9 mouse cellular contexts compared by ENCODE assay signal in genomic region chr3:88535527-88535926, GRCm38 (mm10). TPM values are rescaled to one million over a fixed set of nuclear protein-coding genes. Genes with fewer than 3 reads are reported as not detected.
DNase-seq lines count a peak whose midpoint lies in the region; ATAC-seq lines count a peak whose summit lies in the region.
"Had no signal": no experiment of that assay in that cellular context is flagged by ENCODE, and none has a peak within 500 bp of the region (broad histone marks: within the 10 kb centered on the region; RNA-seq: fewer than 3 reads in every experiment).

No protein-coding gene starts in this region.

- H3K36me3 ChIP-seq in heart, embryonic 12.5 days, result peaks cover 43% of the 10 kb centered on the region
- H3K36me3 ChIP-seq in embryonic facial prominence, embryonic 13.5 days, result peaks cover 49% of the 10 kb centered on the region
- H3K36me3 ChIP-seq in intestine, embryonic 15.5 days, result peaks cover 22% of the 10 kb centered on the region
- peaks cover 54% of the 10 kb centered on the region for H3K36me3 ChIP-seq in midbrain, embryonic 14.5 days (ENCODE audit: control insufficient read depth, insufficient read depth, low read length)

- no peak for ATAC-seq in heart, embryonic 12.5 days (ENCODE audit: insufficient number of reproducible peaks, low FRiP score)
- no peak for ATAC-seq in embryonic facial prominence, embryonic 13.5 days (ENCODE audit: insufficient number of reproducible peaks, insufficient read depth, low FRiP score, low TSS enrichment, low read depth)
- ATAC-seq in intestine, embryonic 15.5 days, result no peak
- ATAC-seq in midbrain, embryonic 14.5 days (ENCODE audit: low FRiP score, low TSS enrichment), result no peak
- ATAC-seq in erythroid progenitor cell, adult 5-6 weeks (replicated peaks; ENCODE audit: low FRiP score, poor library complexity, severe bottlenecking), result no peak

- no peaks in the 10 kb centered on the region for H3K27me3 ChIP-seq in heart, embryonic 12.5 days (replicated peaks)
- H3K27me3 ChIP-seq in embryonic facial prominence, embryonic 13.5 days, result no peaks in the 10 kb centered on the region
- no peaks in the 10 kb centered on the region for H3K27me3 ChIP-seq in intestine, embryonic 15.5 days (replicated peaks)
- H3K27me3 ChIP-seq in midbrain, embryonic 14.5 days (ENCODE audit: control insufficient read depth, insufficient read depth, low read length), result no peaks in the 10 kb centered on the region

- peak overlapping the region; percentile 88 for H3K4me2 ChIP-seq in heart, embryonic 12.5 days
- peak overlapping the region; percentile 84 for H3K4me2 ChIP-seq in embryonic facial prominence, embryonic 13.5 days
- peak overlapping the region; percentile 82 for H3K4me2 ChIP-seq in intestine, embryonic 15.5 days (replicated peaks)
- H3K4me2 ChIP-seq in midbrain, embryonic 14.5 days (ENCODE audit: low read length), result peak overlapping the region; percentile 98

- H3K9ac ChIP-seq in heart, embryonic 12.5 days, result peak overlapping the region; percentile 97
- H3K9ac ChIP-seq in embryonic facial prominence, embryonic 13.5 days, result peak overlapping the region; percentile 99
- peak overlapping the region; percentile 93 for H3K9ac ChIP-seq in intestine, embryonic 15.5 days
- peak overlapping the region; percentile 98 for H3K9ac ChIP-seq in midbrain, embryonic 14.5 days (replicated peaks; ENCODE audit: low read length)

- no peaks in the 10 kb centered on the region for H3K9me3 ChIP-seq in heart, embryonic 12.5 days (replicated peaks)
- no peaks in the 10 kb centered on the region for H3K9me3 ChIP-seq in embryonic facial prominence, embryonic 13.5 days
- no peaks in the 10 kb centered on the region for H3K9me3 ChIP-seq in intestine, embryonic 15.5 days
- no peaks in the 10 kb centered on the region for H3K9me3 ChIP-seq in midbrain, embryonic 14.5 days (ENCODE audit: control insufficient read depth, low read length)

- DNase-seq in heart, adult 8-10 months (ENCODE audit: low spot score), result no peak
- DNase-seq in midbrain, embryonic 14.5 days, result peak; percentile 17
- no peak for DNase-seq in gastrocnemius, adult 18-20 months (ENCODE audit: low spot score)
- DNase-seq in embryo, embryonic 11 days, result no peak
- DNase-seq: adrenal gland, postnatal 36 days had no signal

- peak overlapping the region; percentile 83 for H3K4me3 ChIP-seq in heart, embryonic 12.5 days
- peak overlapping the region; percentile 78 for H3K4me3 ChIP-seq in embryonic facial prominence, embryonic 13.5 days
- peak overlapping the region; percentile 56; the same call in 1 of the 2 replicates for H3K4me3 ChIP-seq in intestine, embryonic 15.5 days (replicated peaks)
- H3K4me3 ChIP-seq in midbrain, embryonic 14.5 days (replicated peaks; ENCODE audit: low read depth, low read length), result peak overlapping the region; percentile 52

- H3K4me1 ChIP-seq in heart, embryonic 12.5 days (replicated peaks), result peaks cover 68% of the 10 kb centered on the region
- peaks cover 64% of the 10 kb centered on the region for H3K4me1 ChIP-seq in embryonic facial prominence, embryonic 13.5 days
- H3K4me1 ChIP-seq in intestine, embryonic 15.5 days (replicated peaks), result peaks cover 57% of the 10 kb centered on the region
- peaks cover 61% of the 10 kb centered on the region for H3K4me1 ChIP-seq in midbrain, embryonic 14.5 days (ENCODE audit: control insufficient read depth, insufficient read depth, low read length)

- 65% methylated on average over 4 of the region's 4 CpGs for WGBS in heart, embryonic 12.5 days
- 27% methylated on average over 4 of the region's 4 CpGs for WGBS in embryonic facial prominence, embryonic 13.5 days
- 56% methylated on average over 4 of the region's 4 CpGs for WGBS in intestine, embryonic 15.5 days
- 23% methylated on average over 4 of the region's 4 CpGs for WGBS in midbrain, embryonic 14.5 days

- H3K27ac ChIP-seq in heart, embryonic 12.5 days (ENCODE audit: poor library complexity, severe bottlenecking), result 0 out of 2 replicates have a peak overlapping the region, but pooled peaks have one; percentile 23
- H3K27ac ChIP-seq in embryonic facial prominence, embryonic 13.5 days, result peak overlapping the region; percentile 99
- no peak overlapping the region for H3K27ac ChIP-seq in intestine, embryonic 15.5 days
- peak overlapping the region; percentile 72 for H3K27ac ChIP-seq in midbrain, embryonic 14.5 days (replicated peaks; ENCODE audit: low read depth, low read length)

RNA-seq across cellular contexts. Expression of gene Mex3a, which starts 3.3 kb away (rescaled TPM):
- 11.8 and 13.9 TPM in 2 replicates for polyA plus RNA-seq in heart, embryonic 12.5 days (2016; fragmentation: Nextera tagmentation; extraction: Ambion mirVana)
- under 1 TPM; 0.28 to 0.44 (median 0.33) TPM for total RNA-seq in heart, adult 8-10 months (2022)
- polyA plus RNA-seq in embryonic facial prominence, embryonic 13.5 days (2015; fragmentation: Nextera tagmentation; extraction: Ambion mirVana), result 32.2 and 33.4 TPM in 2 replicates
- 9.6 and 11.2 TPM in 2 replicates for polyA plus RNA-seq in intestine, embryonic 15.5 days (2015; fragmentation: Nextera tagmentation; extraction: Ambion mirVana)
- 50.8 and 51.8 TPM in 2 replicates for polyA plus RNA-seq in midbrain, embryonic 14.5 days (2014; fragmentation: Nextera tagmentation; extraction: Ambion mirVana)
- under 1 TPM; 0.17 to 0.18 TPM for total RNA-seq in gastrocnemius, adult 18-20 months (2021)
- 0.42 TPM in 1 of 2 replicates, not detected in the other for total RNA-seq in erythroid progenitor cell, adult 5-6 weeks (2015; ENCODE audit: low replicate concordance)
- 0.08 and 0.26 TPM in 2 replicates for total RNA-seq in erythroid progenitor cell, adult 5-6 weeks (2017; ENCODE audit: low replicate concordance)

RNA-seq across cellular contexts. Expression of gene Rab25, which starts 12.6 kb away (rescaled TPM):
- 0.55 TPM in 1 of 2 replicates, not detected in the other for polyA plus RNA-seq in heart, embryonic 12.5 days (2016; fragmentation: Nextera tagmentation; extraction: Ambion mirVana)
- not detected for total RNA-seq in heart, adult 8-10 months (2022)
- polyA plus RNA-seq in embryonic facial prominence, embryonic 13.5 days (2015; fragmentation: Nextera tagmentation; extraction: Ambion mirVana), result 18.6 and 19.5 TPM in 2 replicates
- polyA plus RNA-seq in intestine, embryonic 15.5 days (2015; fragmentation: Nextera tagmentation; extraction: Ambion mirVana), result 75.2 and 89.8 TPM in 2 replicates
- not detected in 2 replicates for polyA plus RNA-seq in midbrain, embryonic 14.5 days (2014; fragmentation: Nextera tagmentation; extraction: Ambion mirVana)
- total RNA-seq in gastrocnemius, adult 18-20 months (2021), result not detected
- total RNA-seq in erythroid progenitor cell, adult 5-6 weeks (2015; ENCODE audit: low replicate concordance), result not detected in 2 replicates
- not detected in 2 replicates for total RNA-seq in erythroid progenitor cell, adult 5-6 weeks (2017; ENCODE audit: low replicate concordance)
- total RNA-seq: adrenal gland, postnatal 36 days had no signal

RNA-seq across cellular contexts. Expression of gene Lamtor2, which starts 17.3 kb away (rescaled TPM):
- 108 and 114 TPM in 2 replicates for polyA plus RNA-seq in heart, embryonic 12.5 days (2016; fragmentation: Nextera tagmentation; extraction: Ambion mirVana)
- total RNA-seq in heart, adult 8-10 months (2022), result 100 to 1,000 TPM; 104 to 116 (median 107) TPM
- 164 and 169 TPM in 2 replicates for polyA plus RNA-seq in embryonic facial prominence, embryonic 13.5 days (2015; fragmentation: Nextera tagmentation; extraction: Ambion mirVana)
- 188 and 231 TPM in 2 replicates for polyA plus RNA-seq in intestine, embryonic 15.5 days (2015; fragmentation: Nextera tagmentation; extraction: Ambion mirVana)
- polyA plus RNA-seq in midbrain, embryonic 14.5 days (2014; fragmentation: Nextera tagmentation; extraction: Ambion mirVana), result 93.4 and 154 TPM in 2 replicates
- 10 to 100 TPM; 90.8 to 95.9 TPM for total RNA-seq in gastrocnemius, adult 18-20 months (2021)
- 9.0 and 12.6 TPM in 2 replicates for total RNA-seq in erythroid progenitor cell, adult 5-6 weeks (2015; ENCODE audit: low replicate concordance)
- 7.7 and 23.3 TPM in 2 replicates for total RNA-seq in erythroid progenitor cell, adult 5-6 weeks (2017; ENCODE audit: low replicate concordance)

RNA-seq across cellular contexts. Expression of gene Ubqln4, which starts 18.0 kb away (rescaled TPM):
- 46.5 and 47.9 TPM in 2 replicates for polyA plus RNA-seq in heart, embryonic 12.5 days (2016; fragmentation: Nextera tagmentation; extraction: Ambion mirVana)
- 10 to 100 TPM; 68.8 to 90.5 (median 77.6) TPM for total RNA-seq in heart, adult 8-10 months (2022)
- polyA plus RNA-seq in embryonic facial prominence, embryonic 13.5 days (2015; fragmentation: Nextera tagmentation; extraction: Ambion mirVana), result 43.0 and 44.6 TPM in 2 replicates
- polyA plus RNA-seq in intestine, embryonic 15.5 days (2015; fragmentation: Nextera tagmentation; extraction: Ambion mirVana), result 43.6 and 43.7 TPM in 2 replicates
- 42.4 and 47.8 TPM in 2 replicates for polyA plus RNA-seq in midbrain, embryonic 14.5 days (2014; fragmentation: Nextera tagmentation; extraction: Ambion mirVana)
- 10 to 100 TPM; 86.3 to 89.9 TPM for total RNA-seq in gastrocnemius, adult 18-20 months (2021)
- total RNA-seq in erythroid progenitor cell, adult 5-6 weeks (2015; ENCODE audit: low replicate concordance), result 8.6 and 10.1 TPM in 2 replicates
- total RNA-seq in erythroid progenitor cell, adult 5-6 weeks (2017; ENCODE audit: low replicate concordance), result 6.3 and 7.6 TPM in 2 replicates

RNA-seq across cellular contexts. Expression of gene Lmna, which starts 25.8 kb away (rescaled TPM):
- polyA plus RNA-seq in heart, embryonic 12.5 days (2016; fragmentation: Nextera tagmentation; extraction: Ambion mirVana), result 108 and 113 TPM in 2 replicates
- total RNA-seq in heart, adult 8-10 months (2022), result 100 to 1,000 TPM; 112 to 127 (median 118) TPM
- 311 and 321 TPM in 2 replicates for polyA plus RNA-seq in embryonic facial prominence, embryonic 13.5 days (2015; fragmentation: Nextera tagmentation; extraction: Ambion mirVana)
- polyA plus RNA-seq in intestine, embryonic 15.5 days (2015; fragmentation: Nextera tagmentation; extraction: Ambion mirVana), result 120 TPM in 2 replicates
- polyA plus RNA-seq in midbrain, embryonic 14.5 days (2014; fragmentation: Nextera tagmentation; extraction: Ambion mirVana), result 31.0 and 34.3 TPM in 2 replicates
- 10 to 100 TPM; 68.3 to 89.6 TPM for total RNA-seq in gastrocnemius, adult 18-20 months (2021)
- 31.7 and 48.2 TPM in 2 replicates for total RNA-seq in erythroid progenitor cell, adult 5-6 weeks (2015; ENCODE audit: low replicate concordance)
- total RNA-seq in erythroid progenitor cell, adult 5-6 weeks (2017; ENCODE audit: low replicate concordance), result 182 and 260 TPM in 2 replicates

Comparison
In these comparisons a context has a peak if more than half of its experiments do, and no peak if none do; other contexts are left out.
1. RNA of gene Rab25, which starts 12.6 kb away (polyA plus RNA-seq): 75.2 to 89.8 TPM in intestine, embryonic 15.5 days and 18.6 to 19.5 TPM in embryonic facial prominence, embryonic 13.5 days; 0.55 TPM in heart, embryonic 12.5 days and not detected in midbrain, embryonic 14.5 days; every median in the first group is over 10 times any median in the second.
2. Peak in every context shown above with its lines, with median percentiles within 50 percentile points of each other: H3K4me2 ChIP-seq, H3K4me3 ChIP-seq and H3K9ac ChIP-seq.